Mouse (Mus musculus) stomach, postnatal 0 days (tissue): Measurements from ENCODE around the gene Gtf2i. TPM values are rescaled to one million over a fixed set of nuclear protein-coding genes. Genes with fewer than 3 reads are reported as not detected.
"Not testable (repeated sequence)": the region's sequence is repeated elsewhere in the genome, so short reads cannot be mapped to it uniquely, and the experiment has no call there.

Experiments used
- ATAC-seq: fragments of 200-750 bp; cut with Nextera tagmentation; 2 replicates; pipeline ENCODE4 v1.8.0; 2017; ENCODE audit not compliant: low FRiP score, low TSS enrichment
- DNase-seq: peaks from one replicate; pipeline ENCODE4 v3.0.0-alpha.2; 2016; ENCODE audit warnings: low spot score
- H3K27ac ChIP-seq: fragments of 300-500 bp; sonication (generic); replicated peaks from 2 replicates; pipeline ENCODE4 v1.5.1; 2014; ENCODE audit warnings: mild to moderate bottlenecking, control low read depth
- H3K27me3 ChIP-seq: fragments of 300-500 bp; sonication (generic); 2 replicates; pipeline ENCODE4 v1.6.1; 2014; ENCODE audit warnings: low read length; ENCODE audit not compliant: control insufficient read depth, insufficient read depth
- H3K36me3 ChIP-seq: fragments of 300-500 bp; sonication (generic); 2 replicates; pipeline ENCODE4 v1.6.1; 2014; ENCODE audit warnings: low read length, mixed read lengths; ENCODE audit not compliant: control insufficient read depth, insufficient read depth
- H3K4me1 ChIP-seq: fragments of 300-500 bp; sonication (generic); replicated peaks from 2 replicates; pipeline ENCODE4 v1.6.1; 2014; ENCODE audit warnings: antibody characterized with exemption; ENCODE audit not compliant: control insufficient read depth, insufficient read depth
- H3K4me2 ChIP-seq: fragments of 300-500 bp; sonication (generic); replicated peaks from 2 replicates; pipeline ENCODE4 v1.6.1; 2014; ENCODE audit warnings: low read depth, mild to moderate bottlenecking, control low read depth, moderate library complexity
- H3K4me3 ChIP-seq: fragments of 300-500 bp; sonication (generic); 2 replicates; pipeline ENCODE4 v1.5.1; 2014; ENCODE audit warnings: low read depth, low read length, control low read depth
- H3K9ac ChIP-seq: fragments of 300-500 bp; sonication (generic); 2 replicates; pipeline ENCODE4 v1.6.1; 2014; ENCODE audit warnings: mild to moderate bottlenecking, low read length, control low read depth, mixed read lengths
- H3K9me3 ChIP-seq: fragments of 300-500 bp; sonication (generic); 2 replicates; pipeline ENCODE4 v1.6.1; 2016; ENCODE audit warnings: low read length; ENCODE audit not compliant: control insufficient read depth
- CTCF ChIP-seq: IDR thresholded peaks from 2 replicates; pipeline ENCODE4 v1.5.1; 2016; ENCODE audit warnings: antibody characterized with exemption, low read depth, mild to moderate bottlenecking, moderate library complexity
- EP300 ChIP-seq: optimal IDR thresholded peaks from 2 replicates; pipeline ENCODE3; 2016; ENCODE audit warnings: antibody characterized with exemption
- WGBS: fragments of 180-500 bp; shearing (Covaris S2); extraction: QIAGEN DNeasy Blood & Tissue Kit; methylation state at CpG from one replicate; pipeline ENCODE4 v1.1.7; 2014; 5-methylcytosine and 5-hydroxymethylcytosine counted together
- polyA plus RNA-seq: library from polyadenylated mRNA; unstranded; fragments of >200 nt; fragmentation: Nextera tagmentation; extraction: Ambion mirVana; gene quantifications from 2 replicates; pipeline ENCODE4 v1.2.1, GENCODE M21; 2015

The Gtf2i gene
- polyA plus RNA-seq, 1 experiment from 2014 or later: 63.0 TPM

DNA sequence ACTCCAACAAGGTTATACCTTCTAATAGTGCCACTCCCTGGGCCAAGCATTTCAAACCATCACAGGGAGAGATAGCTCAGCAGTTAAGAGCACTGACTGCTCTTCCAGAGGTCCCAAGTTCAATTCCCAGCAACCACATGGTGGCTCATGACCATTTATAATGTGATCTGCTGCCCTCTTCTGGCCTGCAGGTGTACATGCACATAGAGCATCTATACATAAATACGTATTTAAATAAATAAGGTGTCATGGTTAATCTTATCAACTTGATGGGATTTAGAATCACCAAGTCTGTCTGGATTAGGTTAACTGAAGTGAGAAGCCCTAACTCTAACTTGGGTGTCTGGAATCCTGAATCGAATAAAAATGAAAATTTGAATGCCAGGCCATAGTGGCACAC lies 32.5 kb upstream of the Gtf2i start:
- 76% methylated on average over 2 of the region's 2 CpGs for WGBS
- ATAC-seq (no peak), DNase-seq (no peak)
- Histone ChIP-seq H3K27me3 (no peaks in the 10 kb centered on the region), H3K36me3 (no peaks in the 10 kb centered on the region), H3K4me1 (no peaks in the 10 kb centered on the region), H3K4me3 (no peak overlapping the region), H3K9me3 (no peaks in the 10 kb centered on the region), H3K27ac (no peak overlapping the region), H3K4me2 (no peak overlapping the region), H3K9ac (no peak overlapping the region)
- TF ChIP-seq CTCF (peak; percentile 71), EP300 (no peak)

DNA sequence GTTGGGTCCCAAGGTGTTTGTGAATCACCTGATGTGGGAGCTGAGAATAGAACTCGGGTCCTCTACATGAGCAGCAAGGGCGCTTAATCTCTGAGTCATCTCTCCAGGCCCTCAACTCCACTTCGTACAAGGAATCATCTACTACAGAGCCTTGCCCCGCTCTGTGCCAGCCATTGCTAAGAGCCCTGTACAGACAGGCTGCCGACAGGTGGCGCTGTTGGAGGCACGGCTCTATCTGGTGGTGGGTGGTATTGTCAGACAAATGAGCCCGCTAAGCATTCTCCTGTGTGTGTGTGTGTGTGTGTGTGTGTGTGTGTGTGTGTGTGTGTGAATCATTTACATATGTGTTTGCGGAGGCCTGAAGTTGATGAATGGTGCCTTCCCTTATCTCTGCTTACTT lies 30.9 kb upstream of the Gtf2i start:
- TF ChIP-seq EP300 (no peak), CTCF (peak; percentile 70)
- no peaks in the 10 kb centered on the region for H3K9me3 ChIP-seq
- H3K4me2 ChIP-seq: no peak overlapping the region
- no peak overlapping the region for H3K4me3 ChIP-seq
- peak; percentile 72 for ATAC-seq
- no peak overlapping the region for H3K27ac ChIP-seq
- no peak overlapping the region for H3K9ac ChIP-seq
- H3K27me3 ChIP-seq: no peaks in the 10 kb centered on the region
- no peaks in the 10 kb centered on the region for H3K4me1 ChIP-seq
- H3K36me3 ChIP-seq: no peaks in the 10 kb centered on the region
- DNase-seq: peak; percentile 82
- WGBS: 69% methylated on average over 9 of the region's 9 CpGs

DNA sequence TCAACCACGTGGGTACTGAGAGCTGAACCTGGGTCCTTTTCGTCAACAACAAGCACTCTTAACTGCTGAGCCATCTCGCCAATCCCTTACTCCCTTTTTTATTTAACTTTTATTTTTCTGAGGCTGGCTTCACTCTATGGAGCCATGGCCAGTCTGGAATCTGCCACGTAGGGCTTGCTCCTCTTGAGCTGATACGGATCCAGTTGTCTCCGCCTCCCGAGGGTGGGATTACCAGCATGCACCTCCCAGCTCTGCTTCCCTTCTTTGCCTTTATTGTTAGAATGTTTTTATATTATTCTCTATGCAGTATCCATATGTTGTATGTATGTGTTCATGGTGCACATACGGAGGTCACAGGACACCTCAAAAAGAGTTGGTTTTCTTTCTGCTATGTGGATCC lies 29.5 kb upstream of the Gtf2i start:
- no peaks in the 10 kb centered on the region for H3K4me1 ChIP-seq
- 82% methylated on average over 8 of the region's 8 CpGs for WGBS
- no peak for ATAC-seq

DNA sequence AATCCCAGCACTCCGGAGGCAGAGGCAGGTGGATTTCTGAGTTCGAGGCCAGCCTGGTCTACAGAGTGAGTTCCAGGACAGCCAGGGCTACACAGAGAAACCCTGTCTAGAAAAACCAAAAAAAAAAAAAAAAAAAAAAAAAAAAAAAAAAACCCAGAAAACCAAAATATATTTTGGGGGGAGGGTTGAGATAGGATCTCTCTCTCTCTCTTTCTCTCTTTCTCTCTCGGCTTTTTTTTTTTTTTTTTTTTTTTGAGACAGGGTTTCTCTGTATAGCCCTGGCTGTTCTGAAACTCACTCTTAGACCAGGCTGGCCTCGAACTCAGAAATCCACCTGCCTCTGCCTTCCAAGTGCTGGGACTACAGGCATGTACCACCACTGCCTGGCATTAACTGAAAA lies 29.0 kb upstream of the Gtf2i start:
- H3K4me3 ChIP-seq, H3K36me3 ChIP-seq, H3K4me1 ChIP-seq, ATAC-seq, H3K27ac ChIP-seq, H3K4me2 ChIP-seq, H3K9me3 ChIP-seq, H3K27me3 ChIP-seq, DNase-seq, H3K9ac ChIP-seq: not testable (repeated sequence)
- WGBS: 80% methylated on average over 4 of the region's 4 CpGs

More for the DNA sequence above, 29.5 kb upstream of the Gtf2i start:
- H3K4me3 ChIP-seq: no peak overlapping the region
- no peak for DNase-seq
- no peak overlapping the region for H3K27ac ChIP-seq
- no peaks in the 10 kb centered on the region for H3K27me3 ChIP-seq
- TF ChIP-seq EP300 (no peak), CTCF (no peak)
- H3K9me3 ChIP-seq: no peaks in the 10 kb centered on the region
- no peak overlapping the region for H3K9ac ChIP-seq
- H3K36me3 ChIP-seq: no peaks in the 10 kb centered on the region
- H3K4me2 ChIP-seq: no peak overlapping the region

DNA sequence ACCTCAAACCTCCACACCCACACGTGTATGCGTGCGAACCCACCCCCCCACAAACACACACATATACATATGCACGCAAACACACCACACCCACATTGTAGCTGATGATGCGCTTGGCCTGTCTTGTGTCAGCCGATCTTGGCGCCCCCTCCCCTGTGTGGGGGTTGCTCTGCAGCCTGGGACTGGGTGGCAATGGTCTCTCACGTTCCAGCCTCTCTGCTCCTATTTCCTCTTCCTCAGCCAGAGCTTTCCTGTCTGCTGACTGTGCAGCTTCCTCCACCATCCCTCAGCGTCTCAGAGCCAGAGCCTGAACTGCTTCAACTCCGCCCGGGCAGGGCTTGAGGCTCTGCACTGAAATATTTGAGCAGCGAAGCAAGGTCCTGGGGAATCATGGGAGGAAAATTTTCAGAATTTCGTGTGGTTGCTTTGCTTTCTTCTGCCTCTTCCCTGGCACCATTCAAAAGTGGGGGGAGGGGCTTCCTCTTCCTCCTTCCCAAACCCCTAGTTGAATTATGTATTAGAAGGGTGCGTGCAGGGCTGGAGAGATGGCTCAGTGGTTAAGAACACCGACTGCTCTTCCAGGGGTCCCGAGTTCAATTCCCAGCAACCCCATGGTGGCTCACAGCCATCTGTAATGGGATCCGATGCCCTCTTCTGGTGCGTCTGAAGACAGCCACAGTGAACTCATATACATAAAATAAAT lies 28.1 kb upstream of the Gtf2i start:
- Histone ChIP-seq H3K9me3 (no peaks in the 10 kb centered on the region), H3K27ac (no peak overlapping the region), H3K36me3 (no peaks in the 10 kb centered on the region), H3K4me2 (no peak overlapping the region), H3K27me3 (no peaks in the 10 kb centered on the region), H3K4me3 (no peak overlapping the region), H3K9ac (no peak overlapping the region), H3K4me1 (no peaks in the 10 kb centered on the region)
- DNase-seq: no peak
- 70% methylated on average over 18 of the region's 18 CpGs for WGBS
- peak; percentile 22; the same call in 1 of the 2 replicates for ATAC-seq
- TF ChIP-seq EP300 (no peak), CTCF (peak; percentile 29)

DNA sequence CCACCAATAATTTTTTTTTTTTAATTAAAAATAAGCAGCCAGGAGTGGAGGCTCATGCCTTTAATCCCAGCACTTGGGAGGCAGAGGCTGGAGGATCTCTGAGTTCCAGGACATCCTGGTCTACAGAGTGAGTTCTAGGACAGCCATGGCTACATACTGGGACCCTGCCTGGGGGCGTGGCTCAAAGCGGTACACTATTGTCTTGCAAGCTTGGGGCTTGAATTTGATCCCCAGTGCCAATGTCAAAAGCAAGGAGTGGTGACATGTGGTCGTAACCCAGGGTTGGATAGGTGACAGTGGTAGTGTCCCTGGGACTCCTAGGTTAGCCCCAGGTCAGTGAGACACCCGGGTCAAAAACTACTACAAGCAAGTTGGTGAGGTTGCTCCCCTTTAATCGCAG lies 27.2 kb upstream of the Gtf2i start:
- Histone ChIP-seq H3K4me3 (no peak overlapping the region), H3K27me3 (no peaks in the 10 kb centered on the region), H3K27ac (no peak overlapping the region), H3K9ac (no peak overlapping the region), H3K36me3 (no peaks in the 10 kb centered on the region), H3K9me3 (no peaks in the 10 kb centered on the region), H3K4me2 (no peak overlapping the region), H3K4me1 (no peaks in the 10 kb centered on the region)
- ATAC-seq (no peak), DNase-seq (no peak)
- TF ChIP-seq EP300 (no peak), CTCF (no peak)
- WGBS: 94% methylated on average over 5 of the region's 5 CpGs
